Mouse (Mus musculus) spleen, postnatal 36 days (tissue): ENCODE measurements around the gene Scyl1.

Source experiments
- DNase-seq, 2 experiments: peaks; one replicate each; pipeline ENCODE4 v3.0.0; 2022; ENCODE audit warnings: low spot score in 2 of 2, mixed read lengths in 1 of 2

Gene Scyl1

DNA sequence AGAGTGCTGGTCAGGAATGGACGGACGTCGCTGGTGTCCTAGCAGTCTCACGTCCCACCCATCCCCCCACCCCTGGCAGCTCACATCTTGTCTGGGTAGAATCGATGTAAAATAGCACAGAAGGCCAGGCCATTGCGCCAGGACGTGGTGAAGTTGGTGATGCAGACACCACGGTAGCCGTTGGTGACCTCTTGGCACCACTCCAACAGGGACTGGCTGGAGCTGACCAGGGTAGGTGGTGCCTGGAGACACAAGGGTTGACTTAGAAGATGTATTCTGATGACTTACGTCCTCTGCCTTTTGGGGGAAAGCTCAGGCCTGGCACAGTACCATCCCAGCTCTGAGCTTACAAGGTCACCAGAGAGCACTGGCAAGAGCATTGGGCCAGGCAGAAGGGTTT is 54.3 kb downstream of the Scyl1 start:
- DNase-seq: no peak

DNA sequence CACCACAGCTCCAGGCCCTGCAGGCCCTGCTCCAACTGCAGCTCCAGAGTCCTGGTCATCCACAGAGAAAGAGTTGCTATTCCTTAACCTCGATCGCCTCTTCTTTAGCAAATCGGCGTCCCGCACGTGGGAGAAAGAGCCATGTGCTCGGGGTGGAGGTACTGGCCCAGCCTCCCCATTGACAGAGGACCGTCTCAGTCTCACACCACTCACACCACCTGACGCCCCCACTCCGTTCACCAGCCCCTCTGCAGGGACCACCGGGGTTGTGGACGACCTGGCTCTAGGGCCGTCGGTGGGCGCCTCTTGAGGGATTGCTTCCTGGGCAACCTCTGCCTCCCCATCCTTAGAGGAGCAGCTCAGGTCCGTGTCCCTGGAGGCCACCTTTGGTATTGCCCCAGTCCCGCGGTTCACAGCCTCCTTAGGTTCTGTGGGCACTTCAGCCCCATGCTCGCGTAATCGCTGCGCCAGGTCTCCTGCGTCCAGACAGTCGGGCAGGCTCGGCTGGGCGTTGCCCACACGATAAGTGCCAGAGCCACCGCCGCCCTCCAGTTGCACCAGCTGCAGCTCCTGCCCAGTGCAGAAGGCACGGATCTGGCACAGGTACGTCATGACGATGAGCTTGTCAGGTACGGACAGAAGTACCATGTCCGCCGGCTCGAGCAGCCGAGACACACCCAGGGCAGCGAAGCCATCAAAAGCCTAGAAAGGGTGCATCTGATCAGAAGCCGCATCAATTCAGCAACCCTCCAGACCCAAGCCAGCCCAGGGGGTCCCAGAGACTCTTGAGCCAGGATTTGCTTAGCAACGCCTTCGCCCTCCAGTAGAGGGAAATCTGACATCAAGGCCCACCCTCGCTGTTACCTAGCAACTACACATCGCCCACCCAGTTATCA is 55.2 kb downstream of the Scyl1 start:
- DNase-seq: peak; percentile 50 to 67

DNA sequence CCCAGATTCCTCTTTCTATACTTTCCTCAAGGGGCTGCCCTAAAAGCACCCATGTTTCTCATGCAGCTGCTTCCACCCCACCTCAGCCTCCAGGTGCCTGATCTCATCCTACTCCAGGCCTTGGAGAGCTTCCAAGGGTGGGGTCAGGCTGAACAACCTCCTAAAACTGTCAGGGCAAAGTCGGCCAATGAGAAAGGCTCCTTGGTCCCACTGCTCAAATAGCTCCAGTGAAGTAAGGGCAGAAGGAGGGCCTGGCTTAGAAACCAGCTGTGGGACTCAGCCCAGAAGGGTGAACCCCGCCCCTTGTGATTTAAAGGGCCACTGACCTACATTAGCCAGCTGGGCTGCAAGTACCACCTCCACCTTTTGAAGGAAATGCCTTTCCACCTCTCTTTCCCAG is 57.5 kb downstream of the Scyl1 start:
- DNase-seq: peak in 1 of 2 experiments; percentile 45

DNA sequence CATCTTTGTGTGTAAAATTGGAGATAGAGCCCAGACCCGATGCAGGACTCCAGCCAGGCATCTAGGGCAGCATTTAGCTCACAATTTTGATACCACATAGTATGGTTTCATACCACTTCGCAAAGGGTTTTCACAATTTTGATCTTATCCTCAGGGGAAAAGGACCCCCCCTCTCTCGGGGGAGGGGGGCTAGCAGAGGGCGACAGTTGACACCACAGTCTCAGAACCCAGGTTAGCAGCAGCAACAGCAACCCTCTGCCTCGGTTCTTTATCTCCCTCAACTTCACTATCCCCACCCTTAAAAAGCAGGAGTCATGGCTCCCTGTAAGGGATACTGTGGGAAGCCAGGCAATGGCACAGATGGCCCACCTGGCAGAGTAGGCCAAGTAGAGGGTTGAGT is 58.0 kb downstream of the Scyl1 start:
- no peak for DNase-seq

DNA sequence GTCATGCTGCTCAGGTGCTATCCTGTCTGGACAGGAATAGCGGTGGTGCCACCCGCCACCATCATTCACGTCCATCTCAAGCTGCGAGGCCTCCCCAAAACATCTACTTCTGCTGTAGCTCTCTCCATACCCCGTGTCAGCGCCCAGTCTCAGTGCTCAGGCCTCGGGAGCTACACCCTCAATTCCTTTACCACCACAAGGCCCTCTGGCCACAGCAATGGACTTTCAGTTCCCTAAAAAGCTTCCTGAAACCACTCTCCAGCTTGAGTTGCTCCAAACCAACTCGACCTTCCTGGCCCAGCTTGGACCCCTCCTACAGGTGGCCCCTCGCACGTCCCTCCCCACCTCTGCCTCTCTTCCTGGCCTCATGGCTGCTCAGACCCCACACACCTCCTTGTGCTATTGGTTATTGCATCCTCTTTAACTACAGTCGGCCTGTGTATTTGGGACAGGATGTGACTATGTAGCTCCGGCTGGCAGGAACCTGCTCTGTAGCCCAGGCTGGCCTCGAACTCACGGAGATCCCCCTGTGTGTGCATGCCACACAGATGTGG is 59.2 kb downstream of the Scyl1 start:
- DNase-seq: peak; percentile 56 to 57

DNA sequence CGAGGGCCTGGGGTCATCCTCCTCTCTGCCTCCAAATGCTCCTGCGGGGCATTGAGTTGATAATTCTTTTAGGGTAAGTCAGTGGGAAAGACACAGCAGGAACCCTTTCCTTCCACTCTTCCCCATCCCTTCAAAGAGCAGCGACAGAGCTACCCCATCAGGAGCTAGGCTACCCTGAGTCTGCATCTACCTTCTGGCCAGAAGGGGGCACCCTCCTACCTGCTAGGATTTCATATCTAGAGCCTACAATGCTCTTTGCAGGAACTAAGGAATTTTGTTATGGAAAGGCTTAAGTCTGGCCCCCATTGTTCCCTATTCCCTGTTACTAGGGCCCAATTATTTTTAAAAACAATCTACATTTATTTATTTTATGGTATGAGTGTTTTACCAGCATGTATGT is 60.0 kb downstream of the Scyl1 start:
- peak; percentile 54 to 67 for DNase-seq

DNA sequence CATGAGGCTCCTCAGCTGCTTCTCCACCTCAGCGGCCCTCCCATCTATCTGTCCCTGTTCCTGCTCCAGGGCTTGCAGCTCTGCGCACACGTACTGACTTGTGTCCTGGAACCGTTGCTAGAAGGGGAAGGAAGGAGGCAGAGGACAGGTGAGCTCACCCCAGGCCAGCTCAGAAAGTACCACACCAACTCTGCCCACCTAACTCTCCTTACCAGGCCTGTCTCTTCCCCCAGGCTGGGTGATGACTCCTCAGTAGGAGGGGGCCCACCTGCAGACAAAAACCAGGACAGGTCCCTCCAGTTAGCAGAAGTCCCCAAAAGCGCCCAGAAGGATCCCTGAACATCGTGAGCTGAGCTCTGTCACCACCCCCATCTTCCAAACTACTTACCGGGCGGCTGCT is 60.6 kb downstream of the Scyl1 start:
- no peak for DNase-seq

DNA sequence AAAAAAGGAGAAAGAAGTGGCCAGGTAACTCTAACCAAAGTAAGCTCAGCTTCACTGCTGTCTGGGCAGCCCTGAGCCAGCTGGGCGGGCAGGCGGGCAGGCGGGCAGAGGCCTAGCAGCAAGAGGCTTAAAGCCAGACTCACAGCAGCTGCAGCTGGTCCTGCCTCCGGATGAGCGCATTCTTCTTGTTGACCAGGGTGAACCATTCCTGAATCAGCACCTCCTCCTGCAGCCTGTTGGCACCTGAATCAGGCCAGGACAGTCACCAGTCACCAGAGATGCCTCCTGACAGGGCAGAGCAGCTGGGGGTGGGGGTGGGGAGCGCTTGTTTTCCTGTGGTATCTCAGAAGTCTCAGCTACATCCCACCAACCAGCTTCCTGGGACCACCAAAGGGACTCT is 61.2 kb downstream of the Scyl1 start:
- no peak for DNase-seq
